Mouse (Mus musculus): ENCODE data around the gene Ctxn1.

The Ctxn1 gene

DNA sequence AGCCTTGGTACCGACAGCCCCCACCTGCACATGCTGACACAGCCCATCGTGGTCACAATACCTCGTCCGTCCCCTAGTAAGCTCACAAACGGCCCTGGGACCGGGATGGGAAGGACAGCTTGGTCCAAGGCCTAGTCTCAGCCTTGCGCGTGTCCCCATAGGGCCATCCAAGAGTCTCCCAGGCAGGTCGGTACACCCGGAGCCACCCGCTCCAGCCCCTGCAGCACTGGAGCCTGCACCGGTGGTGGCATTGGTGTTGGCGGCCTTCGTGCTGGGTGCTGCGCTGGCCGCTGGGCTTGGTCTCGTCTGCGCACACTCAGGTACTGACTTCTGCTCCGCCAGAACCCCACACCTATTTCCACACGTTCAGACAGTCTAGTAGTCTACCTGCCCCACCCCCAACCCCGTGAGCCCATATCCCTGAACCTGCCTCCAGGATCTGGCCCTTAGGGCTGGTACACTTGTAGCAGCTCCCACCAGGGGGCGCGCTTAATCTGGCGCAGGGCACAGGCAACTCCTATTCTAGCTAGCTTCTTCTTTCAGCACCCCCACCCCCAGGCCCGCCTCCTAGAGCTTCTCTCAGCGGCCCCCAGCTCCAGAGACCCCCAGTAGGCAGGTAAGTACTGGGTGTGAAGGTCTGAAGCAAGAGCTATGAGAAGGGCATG lies 8.6 kb downstream of the Ctxn1 start:
- in situ Hi-C loops (cut with MboI) = no loop called here

DNA sequence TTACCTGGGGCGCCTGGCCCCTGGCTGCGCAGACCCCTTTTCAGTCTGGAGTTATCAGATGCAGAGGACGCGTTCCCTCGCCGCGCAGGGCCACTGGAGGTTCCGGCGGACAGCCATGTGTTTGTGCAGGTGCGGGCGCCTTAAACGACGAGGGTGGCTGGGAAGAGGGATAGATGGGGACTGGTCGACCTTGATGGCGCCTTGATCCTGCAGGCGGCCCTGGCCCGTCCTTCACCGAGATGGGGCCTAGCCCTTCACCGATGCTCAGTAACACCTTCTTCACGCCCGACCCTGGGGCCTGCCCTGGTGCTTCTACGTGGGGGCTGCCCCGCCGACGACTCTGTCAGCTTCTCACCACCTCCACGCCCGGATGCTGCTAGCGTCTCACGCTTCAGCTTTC lies 9.9 kb downstream of the Ctxn1 start:
- in situ Hi-C loops (cut with MboI) = no loop called here

DNA sequence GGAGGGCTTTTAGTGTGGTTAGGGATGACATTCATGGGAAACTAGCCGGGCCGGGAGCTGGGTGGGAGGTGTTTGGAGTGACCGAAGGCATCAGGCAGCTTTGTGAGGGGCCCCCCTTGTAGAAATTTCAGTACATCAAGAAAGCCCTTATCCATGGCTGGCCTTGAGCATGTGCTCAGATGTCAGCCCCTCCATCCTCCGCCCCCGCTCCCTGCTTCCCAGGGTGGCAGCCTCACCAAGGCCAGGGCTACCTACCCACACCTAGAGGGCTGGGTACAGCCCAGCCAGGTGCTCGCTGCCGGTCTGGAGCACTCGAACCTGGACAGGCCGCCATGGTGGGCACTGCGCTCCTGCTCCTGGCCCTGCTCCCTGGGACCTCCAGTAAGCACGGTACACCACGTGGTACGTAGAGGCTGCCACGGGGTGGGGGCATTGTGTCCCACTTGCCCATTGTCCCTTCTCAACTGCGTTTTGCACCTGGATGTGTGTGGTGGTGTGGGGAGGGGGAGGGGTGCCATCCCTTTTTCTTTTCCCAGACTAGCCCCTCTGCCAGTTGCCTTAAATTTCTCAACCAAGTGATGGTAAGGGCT lies 11.0 kb downstream of the Ctxn1 start, which contains the start of gene Tgfbr3l:
Gene Tgfbr3l, plus strand, starts transcription at position 264 of the 590 bp plus-strand sequence.
- in situ Hi-C loops (cut with MboI) = no loop called here

DNA sequence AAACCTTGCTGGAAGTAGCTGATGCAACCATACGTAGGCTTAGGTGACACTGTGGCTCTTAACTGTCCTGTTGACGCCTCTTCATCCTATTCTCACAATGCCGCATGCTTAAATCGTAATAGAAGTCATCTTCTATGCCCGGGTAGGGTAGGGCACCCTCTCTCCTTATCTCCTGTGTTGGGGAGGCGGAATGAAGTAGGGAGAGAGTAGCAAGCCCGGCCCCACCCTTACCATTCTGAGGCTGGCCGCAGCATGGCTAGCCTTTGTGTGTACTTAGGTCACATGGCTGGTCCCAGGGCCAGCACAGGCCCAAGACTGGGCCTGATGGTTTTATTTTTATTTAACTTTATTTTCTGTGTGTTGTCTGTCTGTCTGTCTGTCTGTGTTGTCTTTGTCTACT lies 11.8 kb downstream of the Ctxn1 start:
- in situ Hi-C loops (cut with MboI) = no loop called here

DNA sequence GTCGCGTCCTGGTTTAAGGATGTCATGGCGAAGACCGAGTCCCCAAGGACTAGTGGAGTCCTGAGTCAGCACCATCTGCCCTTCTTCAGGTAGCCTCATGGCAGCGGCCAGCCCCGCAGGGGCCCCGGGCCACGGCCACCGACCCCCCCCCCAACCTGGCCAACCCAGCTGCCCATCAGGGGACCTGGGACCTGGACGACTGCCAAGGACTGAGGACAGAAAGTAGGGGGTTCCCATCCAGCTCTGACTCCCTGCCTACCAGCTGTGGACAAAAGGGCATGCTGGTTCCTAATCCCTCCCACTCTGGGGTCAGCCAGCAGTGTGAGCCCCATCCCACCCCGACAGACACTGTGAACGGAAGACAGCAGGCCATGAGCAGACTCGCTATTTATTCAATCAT lies 13.3 kb downstream of the Ctxn1 start:
- in situ Hi-C loops (cut with MboI) = no loop called here

DNA sequence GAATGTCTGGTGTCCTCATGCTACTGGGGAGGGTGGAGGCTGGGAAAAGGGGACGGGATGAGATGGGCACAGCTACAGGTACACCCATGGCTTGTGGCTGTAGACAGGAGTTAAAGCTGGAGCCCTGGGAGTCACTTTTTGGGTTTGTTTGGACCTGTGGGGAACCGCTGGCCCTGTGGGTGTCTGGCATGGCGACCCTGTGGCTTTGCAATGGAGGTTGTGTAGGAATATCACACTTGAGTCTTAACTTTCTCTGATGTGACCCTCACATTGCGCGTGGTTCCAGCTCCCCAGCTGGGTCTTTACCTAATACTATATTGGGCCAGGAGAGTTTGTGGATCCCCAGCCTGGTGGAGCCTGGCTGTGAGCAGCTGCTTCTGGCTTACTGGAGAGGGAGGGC lies 14.0 kb downstream of the Ctxn1 start:
- in situ Hi-C loops (cut with MboI) = no loop called here

DNA sequence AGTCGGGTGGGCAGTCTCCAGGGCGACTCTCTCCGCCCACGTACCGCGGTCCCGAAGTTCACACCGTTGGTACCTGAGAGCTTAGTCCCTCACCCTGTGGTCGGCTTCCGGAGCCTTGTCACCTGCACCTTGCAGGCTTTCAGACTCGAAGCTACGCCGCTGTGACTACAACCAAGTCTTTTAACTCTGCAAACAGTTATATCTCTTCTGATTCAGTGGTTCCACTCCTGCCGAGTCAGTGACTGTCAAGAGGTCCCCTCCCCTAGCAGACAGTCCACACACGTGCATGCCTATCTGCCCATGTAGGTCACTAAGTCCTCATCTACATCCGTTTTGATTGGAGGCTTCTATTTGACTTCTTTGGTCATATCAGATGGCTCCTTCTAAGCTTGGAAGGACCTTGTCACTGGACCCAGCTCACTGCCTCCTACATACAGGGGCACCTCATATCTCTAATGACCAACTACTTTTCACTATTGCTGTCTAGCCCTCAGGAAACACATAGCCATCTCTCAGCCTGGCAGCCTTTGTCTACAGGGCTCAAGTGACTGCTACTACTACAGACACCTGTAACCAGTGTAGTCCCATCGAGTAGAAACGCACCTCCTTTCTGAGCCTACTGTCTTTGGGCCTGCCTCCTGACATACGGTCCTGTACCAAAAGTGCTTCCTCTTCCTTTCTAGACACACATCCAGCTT lies 19.7 kb downstream of the Ctxn1 start:
- in situ Hi-C loops (cut with MboI) = no loop called here

DNA sequence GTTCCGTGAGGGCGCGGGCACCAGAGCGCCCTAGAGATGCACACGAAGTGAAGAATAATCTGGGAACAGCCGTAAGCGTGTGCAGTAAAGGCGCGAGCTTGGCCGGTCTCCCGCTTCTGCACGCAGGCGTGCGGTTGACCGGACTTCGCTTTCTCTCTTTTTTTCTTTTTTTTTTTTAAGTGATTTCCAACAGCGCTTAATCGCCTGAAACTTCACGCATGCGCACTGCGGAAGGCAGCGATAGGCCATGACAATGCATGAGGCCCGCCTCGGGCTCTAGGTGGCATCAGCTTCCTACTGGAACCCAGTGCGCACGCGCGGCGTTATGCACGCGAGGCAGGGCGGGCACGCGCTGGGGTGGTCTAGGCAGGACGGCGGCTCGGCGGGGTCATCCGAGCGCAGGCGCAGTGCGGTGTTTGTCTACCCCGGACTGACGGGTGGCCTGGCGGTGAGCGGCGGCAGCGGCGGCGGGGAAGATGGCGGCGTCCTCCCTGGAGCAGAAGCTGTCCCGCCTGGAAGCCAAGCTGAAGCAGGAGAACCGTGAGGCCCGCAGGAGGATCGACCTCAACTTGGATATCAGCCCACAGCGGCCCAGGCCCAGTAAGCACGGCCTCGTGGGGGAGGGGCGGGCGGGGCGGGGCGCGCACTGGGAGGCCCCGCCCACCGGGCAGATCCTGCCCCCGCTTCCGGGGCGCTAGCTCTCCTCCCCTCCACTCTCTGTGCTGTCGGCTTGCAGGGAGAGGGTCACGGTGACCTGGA lies 20.5 kb downstream of the Ctxn1 start, which contains the start of the genes Map2k7 and Gm49320:
Gene Map2k7, plus strand, starts transcription at position 307 of the 759 bp plus-strand sequence.
Gene Gm49320, plus strand, starts transcription at position 432 of the 759 bp plus-strand sequence.
- in situ Hi-C loops (cut with MboI) = no loop called here

DNA sequence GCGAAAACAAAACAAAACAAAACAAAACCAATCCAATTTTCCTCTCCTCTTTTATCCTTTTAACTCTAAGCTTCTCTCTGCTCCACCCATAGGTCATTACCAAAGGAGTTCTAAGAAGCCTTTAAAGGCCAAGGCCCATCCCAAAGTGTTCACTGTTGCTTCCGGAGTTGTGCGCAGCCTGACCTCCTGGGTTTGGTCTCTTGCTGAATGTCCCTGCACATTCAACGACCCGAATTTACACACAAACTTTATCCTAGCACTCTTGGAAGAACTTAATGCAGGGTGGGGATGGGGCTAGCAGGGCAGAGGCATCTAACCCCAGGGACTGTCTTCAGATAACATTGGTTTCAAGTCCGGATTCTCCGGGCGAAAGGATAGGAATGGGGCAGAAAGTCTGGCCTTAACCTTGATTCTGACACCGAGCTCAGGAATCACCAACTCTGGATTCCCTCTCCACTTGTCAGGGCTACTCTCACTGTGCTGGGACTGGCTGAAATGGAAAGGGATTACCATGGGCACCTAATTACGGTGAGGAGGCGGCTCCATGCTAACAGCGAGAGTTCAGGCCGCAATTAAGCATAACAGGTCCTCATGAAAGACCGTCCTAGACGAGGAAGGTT lies 21.1 kb downstream of the Ctxn1 start:
- in situ Hi-C loops (cut with MboI) = no loop called here

DNA sequence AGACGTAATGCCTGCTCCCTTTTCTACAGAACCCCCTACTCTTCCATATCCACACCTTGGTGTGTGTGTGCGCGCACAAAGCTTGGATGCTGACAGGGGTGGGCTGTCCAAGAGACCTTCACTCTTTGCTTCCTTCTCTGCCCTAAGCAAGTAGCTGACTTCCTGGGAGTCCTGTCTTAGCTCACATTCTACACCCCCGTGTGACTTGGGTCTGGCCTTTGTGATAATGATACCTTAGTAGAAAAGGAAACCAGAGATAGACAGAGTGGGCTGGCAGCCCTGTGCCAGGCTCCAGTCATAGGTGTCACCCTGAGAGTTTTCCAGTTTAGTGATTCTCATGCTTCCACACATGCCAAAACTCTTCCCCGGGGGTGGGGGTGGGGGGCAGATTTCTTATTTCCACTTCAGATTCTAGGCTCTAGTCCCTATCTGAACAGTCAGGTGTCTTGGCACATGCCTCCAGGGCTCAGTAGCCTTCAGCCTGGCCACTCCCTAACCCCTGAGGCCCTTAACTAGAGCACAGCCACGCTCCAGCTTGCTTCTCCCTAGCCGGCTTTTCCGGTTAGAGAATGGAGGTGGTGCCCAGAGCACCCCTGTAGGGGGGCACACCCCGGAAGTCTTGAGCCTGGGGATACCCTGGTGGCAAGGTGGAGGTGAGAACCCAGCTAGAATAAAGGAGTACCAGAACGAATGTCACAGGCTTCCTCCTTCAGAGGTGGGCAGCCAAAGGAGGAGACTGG lies 28.3 kb downstream of the Ctxn1 start:
- in situ Hi-C loops (cut with MboI) = no loop called here

DNA sequence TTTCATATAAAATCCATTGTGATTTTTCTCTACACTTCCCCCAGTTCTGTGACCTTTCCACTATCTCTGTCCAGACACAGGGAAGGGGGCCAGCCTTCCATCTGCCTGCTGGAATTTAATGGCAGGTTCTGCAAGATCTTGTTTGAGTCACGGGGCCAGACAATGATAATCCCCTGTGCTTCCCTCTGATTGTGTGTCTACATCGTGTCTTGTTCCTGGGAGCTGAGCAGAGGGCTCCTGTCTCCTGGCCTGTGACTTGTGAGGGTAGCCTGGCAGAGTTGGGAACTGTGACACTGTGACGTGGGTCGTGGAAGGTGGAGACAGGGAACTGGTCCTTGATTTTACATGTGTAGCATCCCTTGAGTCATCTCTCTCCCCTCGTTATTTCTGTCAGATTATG lies 29.3 kb downstream of the Ctxn1 start:
- in situ Hi-C loops (cut with MboI) = no loop called here

DNA sequence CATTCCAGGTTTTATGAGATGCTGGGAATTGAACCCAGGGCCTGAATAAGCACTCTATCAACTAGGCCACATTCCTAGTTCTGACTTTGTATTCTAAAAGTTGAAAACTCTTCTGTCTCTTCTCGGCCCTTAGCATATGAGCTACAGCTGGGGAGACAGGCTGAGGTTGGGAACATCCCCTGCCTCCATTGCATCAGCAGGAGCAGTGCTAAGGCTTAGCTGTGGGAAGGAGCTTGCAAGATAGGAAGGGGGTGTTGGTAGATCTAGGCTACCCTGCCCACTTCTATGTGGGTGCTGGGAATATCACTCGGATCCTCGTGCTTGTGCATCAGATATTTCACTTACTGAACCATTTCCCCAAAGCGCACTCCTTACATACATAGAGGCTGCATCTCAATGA lies 31.2 kb downstream of the Ctxn1 start:
- in situ Hi-C loops (cut with MboI) = no loop called here

DNA sequence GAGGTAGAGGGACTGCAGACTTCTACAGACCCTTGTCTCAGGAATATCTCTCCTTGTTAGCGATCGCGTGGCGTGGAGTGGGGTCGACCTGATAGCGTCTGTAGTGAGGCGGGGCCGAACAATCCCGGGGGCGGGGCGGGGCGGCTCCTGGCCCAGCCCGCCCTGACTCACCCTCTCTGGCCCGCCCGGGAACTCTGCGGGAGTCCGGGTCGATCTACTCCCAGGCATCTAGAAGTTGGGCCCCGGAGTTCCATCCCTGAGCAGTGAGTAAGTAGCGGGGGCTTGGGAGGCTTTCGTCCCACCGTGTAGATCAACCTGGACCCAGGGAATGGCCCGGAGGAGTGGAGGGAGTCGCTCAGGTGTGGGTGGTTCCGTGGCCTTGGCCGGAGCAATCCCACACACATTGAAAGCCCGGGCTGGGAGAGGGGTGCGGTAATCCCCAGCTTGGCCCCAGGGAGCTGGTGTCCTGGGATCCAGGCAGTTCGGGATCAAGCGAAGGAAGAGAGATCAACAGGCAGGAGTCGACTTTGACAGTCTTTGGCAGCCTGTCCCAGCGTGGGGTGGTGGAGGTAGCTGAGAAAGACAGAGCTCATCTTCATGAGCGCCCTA lies 32.2 kb downstream of the Ctxn1 start, which contains the start of gene Lrrc8e:
Gene Lrrc8e, plus strand, starts transcription at position 89 of the 609 bp plus-strand sequence.
- in situ Hi-C loops (cut with MboI) = no loop called here

DNA sequence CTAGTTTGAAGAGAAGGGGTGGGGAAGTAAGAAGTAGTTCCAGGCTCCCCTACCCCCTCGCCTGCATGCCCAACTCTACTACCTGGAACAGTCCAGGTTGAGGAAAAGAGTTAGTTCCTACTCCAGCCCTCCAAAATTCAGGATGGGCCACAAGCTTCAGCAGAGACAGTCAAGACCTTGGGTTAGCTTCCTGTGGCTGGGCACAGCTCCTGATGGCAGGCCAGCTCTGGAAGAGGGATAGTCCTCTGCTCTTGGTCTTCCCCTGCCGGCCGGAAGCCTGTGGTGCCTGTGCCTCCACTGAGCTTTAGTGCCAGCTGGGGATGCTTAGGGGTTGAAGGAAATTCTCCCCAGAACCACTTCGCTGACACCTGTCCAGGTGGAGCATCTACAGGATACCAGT lies 32.8 kb downstream of the Ctxn1 start:
- in situ Hi-C loops (cut with MboI) = no loop called here

DNA sequence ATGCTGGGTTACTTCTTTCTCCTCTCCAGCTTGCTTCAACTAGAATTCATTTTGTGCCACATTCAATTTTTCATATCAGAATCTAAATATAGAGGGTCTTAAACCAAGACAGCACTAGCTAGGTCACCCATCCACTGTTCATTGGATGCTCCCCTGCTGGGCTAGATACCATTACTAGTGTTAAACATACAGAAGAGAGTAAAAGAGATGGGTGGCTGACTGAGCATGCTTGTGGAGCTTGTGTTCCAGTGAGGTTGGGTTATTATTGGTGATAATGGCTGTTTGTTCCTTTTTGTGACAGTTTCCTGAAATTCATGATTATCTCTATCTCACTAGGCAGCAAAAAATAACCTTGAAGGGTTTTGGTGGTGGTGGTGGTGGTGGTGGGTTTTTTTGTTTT lies 37.0 kb downstream of the Ctxn1 start:
- in situ Hi-C loops (cut with MboI) = no loop called here

DNA sequence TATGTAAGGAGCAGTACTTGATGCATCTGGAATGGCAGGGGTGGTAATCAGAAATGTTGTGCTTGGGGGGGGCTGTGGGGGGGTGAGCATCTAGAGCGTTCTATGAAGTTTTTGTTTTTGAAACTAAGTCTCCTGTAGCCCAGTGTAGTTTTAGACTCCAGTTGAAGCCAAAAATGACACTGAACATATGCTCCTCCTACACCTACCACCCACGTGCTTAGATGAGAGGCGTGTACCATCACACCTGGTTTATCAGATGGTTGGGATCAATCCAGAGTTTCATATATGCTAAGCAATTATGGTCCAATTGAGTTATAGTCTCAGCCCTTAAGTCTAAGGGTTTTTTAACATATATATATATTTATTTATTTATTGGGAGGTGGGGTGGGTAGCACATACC lies 39.5 kb downstream of the Ctxn1 start:
- in situ Hi-C loops (cut with MboI) = no loop called here

DNA sequence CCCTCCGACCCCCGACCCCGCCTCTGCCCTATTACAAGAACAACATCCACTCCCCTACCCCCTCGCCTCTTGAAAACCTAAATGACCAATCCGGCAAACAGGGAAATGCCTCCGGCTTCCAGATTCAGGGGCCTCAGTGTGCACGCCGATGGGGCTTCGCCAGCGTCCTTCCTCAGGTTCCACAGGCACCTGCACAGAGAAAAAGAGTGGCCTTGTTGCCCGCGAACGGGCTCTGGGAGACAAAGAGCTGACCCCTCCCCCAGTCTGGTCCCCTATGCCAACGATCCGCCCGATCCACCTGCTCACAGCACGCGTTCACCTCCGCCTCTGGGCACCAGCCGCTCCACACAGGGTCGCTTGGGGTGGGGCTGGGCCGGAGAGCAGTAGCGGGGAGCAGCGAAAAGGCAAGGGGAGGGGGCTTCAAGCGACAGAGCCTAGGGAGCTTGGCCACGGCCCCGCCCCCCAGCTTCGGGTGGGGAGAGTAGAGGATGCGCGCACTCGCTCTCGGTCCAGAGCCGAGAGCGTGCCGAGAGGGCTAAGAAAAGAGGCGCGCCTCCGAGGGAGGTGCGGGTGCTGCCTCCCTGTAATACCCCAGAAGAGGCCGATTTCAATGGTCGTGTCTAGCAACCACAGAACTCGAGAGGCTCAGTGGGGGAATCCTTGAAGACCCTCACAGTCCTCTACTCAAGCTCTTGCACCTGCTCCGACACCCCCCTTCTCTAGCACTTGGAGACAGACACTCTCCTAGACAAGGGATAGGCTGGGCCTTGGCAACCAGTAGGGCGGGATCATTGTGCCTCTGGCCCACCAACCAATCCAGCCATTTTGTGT lies 42.1 kb downstream of the Ctxn1 start, which contains the start of gene Prr36:
Gene Prr36, minus strand, starts transcription at position 669 of the 831 bp plus-strand sequence.
- in situ Hi-C loops (cut with MboI) = no loop called here

DNA sequence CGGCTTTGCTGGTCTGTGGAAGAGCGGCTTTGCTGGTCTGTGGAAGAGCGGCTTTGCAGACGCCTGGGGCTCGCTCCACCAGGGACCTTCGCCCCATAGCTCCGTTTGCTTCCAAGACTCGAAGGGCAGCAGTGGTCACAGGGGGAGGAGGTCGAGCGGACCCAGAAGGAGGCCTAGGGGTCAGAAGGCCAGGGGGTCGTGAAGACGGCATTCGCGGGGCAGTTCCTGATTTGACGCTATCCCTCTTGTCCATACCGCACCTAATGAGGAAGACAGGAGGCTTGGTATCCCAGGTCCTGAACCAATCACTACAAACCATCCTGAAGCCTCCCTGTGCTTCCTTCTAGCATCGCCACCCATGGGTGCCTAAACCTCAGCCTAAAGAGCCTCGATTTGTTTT lies 42.8 kb downstream of the Ctxn1 start:
- in situ Hi-C loops (cut with MboI) = no loop called here

Data from mature B cell (primary cell).